Mouse (Mus musculus) embryonic facial prominence, embryonic 11.5 days (tissue): ENCODE data around the gene Btbd35f18. TPM values are rescaled to one million over a fixed set of nuclear protein-coding genes. Genes with fewer than 3 reads are reported as not detected.
"Not testable (repeated sequence)": the region's sequence is repeated elsewhere in the genome, so short reads cannot be mapped to it uniquely, and the experiment has no call there.

Source experiments
- ATAC-seq: fragments of 200-750 bp; cut with Nextera tagmentation; replicated peaks from 2 replicates; pipeline ENCODE4 v1.8.0; 2017; ENCODE audit warnings: low read depth; ENCODE audit not compliant: insufficient number of reproducible peaks, low FRiP score, low TSS enrichment
- DNase-seq: peaks from one replicate; pipeline ENCODE4 v3.0.0-alpha.2; 2015; ENCODE audit warnings: low spot score
- H3K27ac ChIP-seq: fragments of 300-500 bp; sonication (generic); replicated peaks from 2 replicates; pipeline ENCODE4 v1.5.1; 2014; ENCODE audit warnings: mild to moderate bottlenecking, low read depth, low read length, control low read depth
- H3K27me3 ChIP-seq: fragments of 300-500 bp; sonication (generic); 2 replicates; pipeline ENCODE4 v1.6.1; 2014; ENCODE audit warnings: mild to moderate bottlenecking, low read length, moderate library complexity, mixed read lengths; ENCODE audit not compliant: control insufficient read depth, insufficient read depth
- H3K36me3 ChIP-seq: fragments of 300-500 bp; sonication (generic); replicated peaks from 2 replicates; pipeline ENCODE4 v1.6.1; 2014; ENCODE audit warnings: low read depth, mild to moderate bottlenecking, low read length, moderate library complexity, mixed read lengths; ENCODE audit not compliant: control insufficient read depth, insufficient read depth
- H3K4me1 ChIP-seq: fragments of 300-500 bp; sonication (generic); 2 replicates; pipeline ENCODE4 v1.6.1; 2014; ENCODE audit warnings: low read length, mixed read lengths; ENCODE audit not compliant: control insufficient read depth, insufficient read depth
- H3K4me2 ChIP-seq: fragments of 300-500 bp; sonication (generic); 2 replicates; pipeline ENCODE4 v1.6.1; 2014; ENCODE audit warnings: low read depth, mild to moderate bottlenecking, control low read depth, low read length, moderate library complexity
- H3K4me3 ChIP-seq: fragments of 300-500 bp; sonication (generic); 2 replicates; pipeline ENCODE4 v1.5.1; 2014; ENCODE audit warnings: low read depth, low read length, control low read depth
- H3K9ac ChIP-seq: fragments of 300-500 bp; sonication (generic); replicated peaks from 2 replicates; pipeline ENCODE4 v1.6.1; 2014; ENCODE audit warnings: mild to moderate bottlenecking, control low read depth, low read length
- H3K9me3 ChIP-seq: fragments of 300-500 bp; sonication (generic); replicated peaks from 2 replicates; pipeline ENCODE4 v1.6.1; 2016; ENCODE audit warnings: mild to moderate bottlenecking, low read length, inconsistent platforms, mixed read lengths; ENCODE audit not compliant: control insufficient read depth
- WGBS: fragments of 180-500 bp; shearing (Covaris S2); extraction: QIAGEN DNeasy Blood & Tissue Kit; methylation state at CpG from one replicate; pipeline ENCODE4 v1.1.7; 2014; 5-methylcytosine and 5-hydroxymethylcytosine counted together
- polyA plus RNA-seq: library from polyadenylated mRNA; unstranded; fragments of >200 nt; fragmentation: Nextera tagmentation; extraction: Ambion mirVana; gene quantifications from 2 replicates; pipeline ENCODE4 v1.2.1, GENCODE M21; 2014

Gene Btbd35f18
- polyA plus RNA-seq: not detected in 2 replicates

- ATAC-seq, H3K9me3 ChIP-seq, H3K4me2 ChIP-seq, H3K27me3 ChIP-seq, H3K4me1 ChIP-seq, H3K9ac ChIP-seq, DNase-seq, H3K4me3 ChIP-seq, H3K27ac ChIP-seq, H3K36me3 ChIP-seq: not testable (repeated sequence)
- WGBS: no CpG with 5 or more reads among the region's 3 CpGs
Measured at GRCm38 (mm10) chrX:3699933-3700332, at the start of gene Btbd35f18. Gene Btbd35f18, plus strand, starts transcription at chrX:3700233.

Other genes starting within 250 kb of the Btbd35f18 start
- gene Btbd35f10, start 52.7 kb downstream of the Btbd35f18 start, polyA plus RNA-seq: not detected in 2 replicates